Mouse (Mus musculus): ENCODE data around the gene Rnf151. TPM values are rescaled to one million over a fixed set of nuclear protein-coding genes. Genes with fewer than 3 reads are reported as not detected.
"Not testable (repeated sequence)": the region's sequence is repeated elsewhere in the genome, so short reads cannot be mapped to it uniquely, and the experiment has no call there.

Rnf151 gene
- total RNA-seq, 1 experiment from 2014 or later = not detected

DNA sequence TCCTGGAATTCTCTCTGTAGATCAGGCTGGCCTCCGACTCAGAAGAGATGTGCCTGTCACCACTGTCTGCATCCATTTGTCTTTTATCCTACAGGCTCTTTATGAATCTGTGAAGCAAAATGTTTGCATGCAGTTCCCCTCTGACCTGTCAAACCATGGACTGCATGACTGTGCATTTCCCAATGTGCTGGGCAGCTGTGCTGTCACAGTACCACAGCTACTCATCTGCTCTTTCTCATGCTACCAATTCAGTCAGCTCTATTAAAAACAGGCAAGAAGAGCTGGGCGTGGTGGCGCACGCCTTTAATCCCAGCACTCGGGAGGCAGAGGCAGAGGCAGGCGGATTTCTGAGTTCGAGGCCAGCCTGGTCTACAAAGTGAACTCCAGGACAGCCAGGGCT is 50.9 kb downstream of the Rnf151 start:
- not testable (repeated sequence) for DNase-seq

Other genes starting within 250 kb of the Rnf151 start
- 16.2 and 19.4 TPM in 2 replicates for gene E4f1, start 247.8 kb downstream of the Rnf151 start, total RNA-seq (2021)
- gene Pgp, start 247.7 kb downstream of the Rnf151 start, total RNA-seq (2021) = 55.8 and 59.0 TPM in 2 replicates
- 0.75 TPM in 1 of 2 replicates, not detected in the other for gene Bricd5, start 244.2 kb downstream of the Rnf151 start, total RNA-seq (2021)
- gene Mlst8, start 239.0 kb downstream of the Rnf151 start, total RNA-seq (2021) = 19.5 and 23.3 TPM in 2 replicates
- gene Caskin1, start 229.5 kb downstream of the Rnf151 start, total RNA-seq (2021) = 14.8 and 16.1 TPM in 2 replicates
- 85.4 and 101 TPM in 2 replicates for gene Traf7, start 190.1 kb downstream of the Rnf151 start, total RNA-seq (2021)
- 1.1 and 1.8 TPM in 2 replicates for gene Rab26, start 183.9 kb downstream of the Rnf151 start, total RNA-seq (2021)
- 42.2 and 44.3 TPM in 2 replicates for gene Pkd1, start 168.2 kb downstream of the Rnf151 start, total RNA-seq (2021)
- 100 and 110 TPM in 2 replicates for gene Tsc2, start 85.4 kb downstream of the Rnf151 start, total RNA-seq (2021)
- gene Nthl1, start 85.4 kb downstream of the Rnf151 start, total RNA-seq (2021) = 7.2 and 7.7 TPM in 2 replicates
- 90.2 and 99.1 TPM in 2 replicates for gene Slc9a3r2, start 67.7 kb downstream of the Rnf151 start, total RNA-seq (2021)
- not detected in 2 replicates for gene Npw, start 59.6 kb downstream of the Rnf151 start, total RNA-seq (2021)
- 44.5 and 47.4 TPM in 2 replicates for gene Zfp598, start 48.4 kb downstream of the Rnf151 start, total RNA-seq (2021)
- 1.8 and 5.7 TPM in 2 replicates for gene Syngr3, start 28.1 kb downstream of the Rnf151 start, total RNA-seq (2021)
- 36.0 and 39.3 TPM in 2 replicates for gene Gfer, start 21.9 kb downstream of the Rnf151 start, total RNA-seq (2021)
- 3.6 and 5.7 TPM in 2 replicates for gene Noxo1, start 21.8 kb downstream of the Rnf151 start, total RNA-seq (2021)
- 35.8 and 41.2 TPM in 2 replicates for gene Tbl3, start 10.4 kb downstream of the Rnf151 start, total RNA-seq (2021)
- 702 and 762 TPM in 2 replicates for gene Rps2, start 53 bp upstream of the Rnf151 start, total RNA-seq (2021)
- gene Ndufb10, start 6.4 kb upstream of the Rnf151 start, total RNA-seq (2021) = 418 and 458 TPM in 2 replicates
- gene Rpl3l, start 9.8 kb upstream of the Rnf151 start, total RNA-seq (2021) = 0.53 TPM in 1 of 2 replicates, not detected in the other
- gene Msrb1, start 18.6 kb upstream of the Rnf151 start, total RNA-seq (2021) = 73.2 and 98.3 TPM in 2 replicates
- gene Hs3st6, start 34.9 kb upstream of the Rnf151 start, total RNA-seq (2021) = 2.0 and 2.4 TPM in 2 replicates
- gene Meiob, start 86.2 kb upstream of the Rnf151 start, total RNA-seq (2021) = 0.67 and 0.71 TPM in 2 replicates
- 122 and 150 TPM in 2 replicates for gene Hagh, start 122.1 kb upstream of the Rnf151 start, total RNA-seq (2021)
- 40.6 and 43.0 TPM in 2 replicates for gene Fahd1, start 132.3 kb upstream of the Rnf151 start, total RNA-seq (2021)
- gene Igfals, start 147.9 kb upstream of the Rnf151 start, total RNA-seq (2021) = 1.2 and 12.2 TPM in 2 replicates
- 39.5 and 48.8 TPM in 2 replicates for gene Nubp2, start 168.3 kb upstream of the Rnf151 start, total RNA-seq (2021)
- 30.2 and 34.6 TPM in 2 replicates for gene Spsb3, start 168.6 kb upstream of the Rnf151 start, total RNA-seq (2021)
- 36.7 and 43.1 TPM in 2 replicates for gene Eme2, start 177.0 kb upstream of the Rnf151 start, total RNA-seq (2021)
- gene Mrps34, start 177.1 kb upstream of the Rnf151 start, total RNA-seq (2021) = 133 and 145 TPM in 2 replicates
- gene Nme3, start 178.4 kb upstream of the Rnf151 start, total RNA-seq (2021) = 46.1 and 47.4 TPM in 2 replicates
- gene Mapk8ip3, start 218.9 kb upstream of the Rnf151 start, total RNA-seq (2021) = 84.3 and 111 TPM in 2 replicates
- 33.9 and 45.2 TPM in 2 replicates for gene Jpt2, start 242.6 kb upstream of the Rnf151 start, total RNA-seq (2021)

Measured in adrenal gland, postnatal 14 days (tissue).